Mouse (Mus musculus) spleen, adult 2 months (tissue): ENCODE data around the gene Josd1. TPM values are rescaled to one million over a fixed set of nuclear protein-coding genes. Genes with fewer than 3 reads are reported as not detected.

Experiments used
- DNase-seq, 2 experiments: peaks; one replicate each; pipeline versions ENCODE4 v3.0.0 to v3.0.0-alpha.2; 2012 to 2021; ENCODE audit warnings: low spot score in 2 of 2, low read depth in 1 of 2
- H3K27ac ChIP-seq: fragments of 200-500 bp; 2 replicates; pipeline ENCODE4 v1.5.1; 2012; ENCODE audit warnings: low read length, inconsistent platforms; ENCODE audit not compliant: insufficient read depth
- H3K27me3 ChIP-seq: fragments of 200-500 bp; 2 replicates; pipeline ENCODE4 v1.6.1; 2012; ENCODE audit warnings: mild to moderate bottlenecking, moderate library complexity, low read length, inconsistent platforms; ENCODE audit not compliant: control insufficient read depth, insufficient read depth
- H3K36me3 ChIP-seq: fragments of 200-500 bp; 2 replicates; pipeline ENCODE4 v1.6.1; 2012; ENCODE audit warnings: mild to moderate bottlenecking, low read length, inconsistent platforms; ENCODE audit not compliant: control insufficient read depth, insufficient read depth
- H3K4me1 ChIP-seq: fragments of 200-500 bp; 2 replicates; pipeline ENCODE4 v1.6.1; 2011; ENCODE audit warnings: inconsistent platforms; ENCODE audit not compliant: control insufficient read depth, insufficient read depth, insufficient read length
- H3K4me3 ChIP-seq: fragments of 200-500 bp; 2 replicates; pipeline ENCODE4 v1.5.1; 2011; ENCODE audit warnings: mild to moderate bottlenecking, inconsistent platforms; ENCODE audit not compliant: insufficient read depth, insufficient read length; ENCODE audit errors: extremely low read depth
- CTCF ChIP-seq: fragments of 200-500 bp; IDR thresholded peaks from 2 replicates; pipeline ENCODE4 v1.5.1; 2011; ENCODE audit warnings: mild to moderate bottlenecking, inconsistent platforms; ENCODE audit not compliant: insufficient read depth, insufficient read length, insufficient replicate concordance; ENCODE audit errors: extremely low read depth
- POLR2A ChIP-seq: fragments of 200-500 bp; IDR thresholded peaks from 2 replicates; pipeline ENCODE4 v1.6.1; 2011; ENCODE audit warnings: low read depth, low read length, inconsistent platforms
- WGBS: fragments of 180-500 bp; shearing (Covaris S2); methylation state at CpG from one replicate; pipeline ENCODE4 v1.1.7; 2018; 5-methylcytosine and 5-hydroxymethylcytosine counted together
- polyA plus RNA-seq: library from polyadenylated mRNA; depleted of rRNA; stranded (reverse); fragments of >200 nt; gene quantifications from 2 replicates; pipeline ENCODE4 v1.2.3, GENCODE M21; 2012

Gene Josd1
- polyA plus RNA-seq, 1 experiment, result 11.5 TPM

- TF ChIP-seq POLR2A, result no peak
- Histone ChIP-seq H3K36me3 (no peaks in the 10 kb centered on the region), H3K4me3 (peak overlapping the region; percentile 95), H3K27me3 (no peaks in the 10 kb centered on the region), H3K4me1 (peaks cover 21% of the 10 kb centered on the region; the same call in 1 of the 2 replicates), H3K27ac (peak overlapping the region; percentile 99)
- no peak for DNase-seq
- WGBS, result 9% methylated on average over 8 of the region's 8 CpGs
Observed at GRCm38 (mm10) chr15:79688268-79688956, 693 bp upstream of the Josd1 start.

DNA sequence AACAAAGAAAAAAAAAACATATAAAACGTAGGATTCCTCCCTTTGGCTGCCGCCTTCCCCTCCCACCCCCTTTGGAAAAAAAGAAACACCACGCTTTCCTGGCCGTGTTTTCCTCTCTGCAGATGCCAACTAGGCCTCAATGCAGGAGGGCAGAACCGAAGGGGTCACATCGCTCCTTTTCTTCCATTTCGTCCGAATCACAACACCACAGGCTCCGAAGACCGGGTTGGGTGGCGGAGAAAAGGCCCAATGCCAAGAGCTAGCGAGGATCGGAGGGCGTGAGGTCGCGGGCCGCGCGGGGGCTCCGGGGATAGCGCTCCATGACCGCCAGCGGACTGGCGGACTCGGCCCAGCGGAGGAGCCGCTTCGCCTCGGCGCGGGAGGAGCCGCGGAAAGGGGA lies 544 bp downstream of the Josd1 start:
- Histone ChIP-seq H3K36me3 (no peaks in the 10 kb centered on the region), H3K27ac (peak overlapping the region; percentile 91), H3K4me1 (peaks cover 21% of the 10 kb centered on the region; the same call in 1 of the 2 replicates), H3K4me3 (peak overlapping the region; percentile 95), H3K27me3 (no peaks in the 10 kb centered on the region)
- no peak for TF ChIP-seq POLR2A
- TF ChIP-seq CTCF, result no peak
- under 1% methylated on average over 27 of the region's 33 CpGs for WGBS
- no peak for DNase-seq

GRCm38 (mm10) chr15:79686046-79686869 lies 1.5 kb downstream of the Josd1 start:
- TF ChIP-seq CTCF (no peak), POLR2A (no peak)
- Histone ChIP-seq H3K4me3 (peak overlapping the region; percentile 35; the same call in 1 of the 2 replicates), H3K4me1 (peaks cover 18% of the 10 kb centered on the region; the same call in 1 of the 2 replicates), H3K27me3 (no peaks in the 10 kb centered on the region), H3K36me3 (no peaks in the 10 kb centered on the region), H3K27ac (no peak overlapping the region)
- 21% methylated on average over 15 of the region's 15 CpGs for WGBS
- DNase-seq, result no peak

DNA sequence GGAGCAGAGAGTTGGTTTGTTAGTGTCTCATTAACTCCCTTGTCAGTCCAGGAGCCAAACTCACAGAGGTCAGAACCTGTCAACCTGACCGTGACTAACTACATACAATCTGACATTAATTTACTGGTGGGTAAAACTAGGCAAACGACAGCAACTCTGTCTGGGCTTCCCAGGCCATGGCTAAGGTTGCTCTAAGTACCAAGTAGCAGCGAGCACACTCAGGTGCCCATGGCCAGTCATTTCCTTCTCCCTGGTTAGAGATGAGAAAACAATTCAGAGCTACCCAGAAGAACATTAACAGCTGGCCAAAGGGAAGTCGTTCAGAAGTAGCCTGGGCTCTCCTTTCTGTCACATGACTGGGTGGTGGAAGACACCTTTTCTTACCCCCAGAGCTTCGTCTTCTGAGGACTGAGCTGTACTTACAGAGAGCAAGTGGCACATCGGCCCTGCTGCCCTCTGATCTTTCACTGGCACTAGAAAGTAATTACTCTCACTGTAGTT lies 2.5 kb downstream of the Josd1 start:
- Histone ChIP-seq H3K27me3 (no peaks in the 10 kb centered on the region), H3K36me3 (no peaks in the 10 kb centered on the region), H3K27ac (no peak overlapping the region), H3K4me1 (peaks cover 18% of the 10 kb centered on the region; the same call in 1 of the 2 replicates), H3K4me3 (peak overlapping the region; percentile 31; the same call in 1 of the 2 replicates)
- 34% methylated on average over 6 of the region's 6 CpGs for WGBS
- DNase-seq, result no peak
- no peak for TF ChIP-seq CTCF
- no peak for TF ChIP-seq POLR2A

DNA sequence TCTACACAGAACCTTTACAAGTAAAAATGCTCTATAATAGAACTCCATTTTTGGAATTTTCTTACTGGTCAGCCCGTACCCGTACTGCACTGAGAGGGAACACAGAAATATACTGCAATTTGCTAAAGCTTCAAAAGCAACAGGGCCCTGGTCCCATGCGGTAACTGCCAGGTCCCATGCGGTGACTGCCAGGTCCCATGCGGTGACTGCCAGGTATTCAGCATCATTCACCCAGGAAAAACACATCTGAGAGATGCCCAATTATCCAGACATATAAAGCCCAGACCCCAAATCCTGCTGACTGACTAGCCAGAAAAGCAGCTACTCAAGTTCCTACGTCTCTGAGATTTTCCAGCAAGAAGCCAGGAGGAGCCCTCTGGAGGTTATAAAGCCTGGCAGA lies 3.1 kb downstream of the Josd1 start:
- peaks cover 18% of the 10 kb centered on the region; the same call in 1 of the 2 replicates for H3K4me1 ChIP-seq
- H3K27me3 ChIP-seq, result no peaks in the 10 kb centered on the region
- 92% methylated on average over 6 of the region's 6 CpGs for WGBS
- TF ChIP-seq CTCF (no peak), POLR2A (no peak)
- no peak overlapping the region for H3K27ac ChIP-seq
- no peaks in the 10 kb centered on the region for H3K36me3 ChIP-seq
- DNase-seq, result no peak
- H3K4me3 ChIP-seq, result no peak overlapping the region

DNA sequence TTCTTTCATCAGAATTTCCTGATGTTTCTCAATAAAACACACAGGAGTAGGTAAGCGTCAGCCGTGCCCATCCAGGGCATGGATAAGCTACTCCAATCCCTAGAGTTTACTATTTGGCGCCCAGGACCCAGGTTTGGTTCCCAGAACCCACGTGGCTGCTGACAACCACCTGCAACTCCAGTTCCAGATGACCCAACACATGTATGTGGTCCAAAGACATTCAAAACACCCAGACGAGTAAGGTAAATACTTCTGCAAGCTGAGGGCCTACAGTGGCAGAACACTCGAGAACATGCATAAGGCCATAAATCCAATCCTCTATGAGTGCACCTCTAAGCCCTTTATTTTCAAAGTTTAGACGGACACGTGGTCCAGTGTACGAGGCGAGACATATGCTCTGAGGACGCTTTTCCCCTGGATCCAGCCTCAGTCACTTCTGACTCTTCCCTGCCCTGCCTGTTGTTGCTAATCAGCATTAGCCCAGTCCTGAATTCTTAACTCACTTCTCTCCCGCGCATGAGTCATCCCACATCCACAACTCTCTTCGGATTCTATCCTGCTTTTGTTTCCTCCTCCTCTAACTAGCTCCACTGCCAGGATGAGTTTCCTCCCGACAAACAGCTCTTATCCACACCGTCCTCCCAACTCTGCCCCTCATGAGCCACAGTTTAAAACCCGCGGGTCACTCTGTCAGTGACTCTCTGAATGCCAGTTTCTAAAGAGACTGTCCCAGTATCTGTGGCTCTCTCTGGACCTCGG lies 3.8 kb downstream of the Josd1 start:
- WGBS, result 82% methylated on average over 19 of the region's 19 CpGs
- TF ChIP-seq POLR2A (no peak), CTCF (no peak)
- DNase-seq, result no peak
- Histone ChIP-seq H3K4me1 (peaks cover 18% of the 10 kb centered on the region; the same call in 1 of the 2 replicates), H3K27me3 (no peaks in the 10 kb centered on the region), H3K4me3 (no peak overlapping the region), H3K36me3 (no peaks in the 10 kb centered on the region), H3K27ac (no peak overlapping the region)
